Mouse (Mus musculus) lung, postnatal 0 days (tissue): ENCODE data around the gene Cdip1. TPM values are rescaled to one million over a fixed set of nuclear protein-coding genes. Genes with fewer than 3 reads are reported as not detected.

ENCODE experiments used
- ATAC-seq: fragments of 200-750 bp; cut with Nextera tagmentation; 2 replicates; pipeline ENCODE4 v1.8.0; 2017; ENCODE audit warnings: moderate library complexity
- DNase-seq: peaks from one replicate; pipeline ENCODE4 v3.0.0-alpha.2; 2016; ENCODE audit warnings: low spot score
- H3K27ac ChIP-seq: fragments of 300-500 bp; sonication (generic); 2 replicates; pipeline ENCODE4 v1.5.1; 2014; ENCODE audit warnings: antibody characterized with exemption, mild to moderate bottlenecking, low read length, mixed read lengths
- H3K27me3 ChIP-seq: fragments of 300-500 bp; sonication (generic); replicated peaks from 2 replicates; pipeline ENCODE4 v1.6.1; 2014; ENCODE audit warnings: low read length, mixed read lengths; ENCODE audit not compliant: insufficient read depth
- H3K36me3 ChIP-seq: fragments of 300-500 bp; sonication (generic); 2 replicates; pipeline ENCODE4 v1.6.1; 2014; ENCODE audit warnings: low read length, mixed read lengths; ENCODE audit not compliant: insufficient read depth
- H3K4me1 ChIP-seq: fragments of 300-500 bp; sonication (generic); 2 replicates; pipeline ENCODE4 v1.6.1; 2014; ENCODE audit warnings: antibody characterized with exemption, low read depth, low read length, mixed read lengths; ENCODE audit not compliant: insufficient read depth
- H3K4me2 ChIP-seq: fragments of 300-500 bp; sonication (generic); replicated peaks from 2 replicates; pipeline ENCODE4 v1.6.1; 2014; ENCODE audit warnings: low read depth, mild to moderate bottlenecking, low read length, moderate library complexity, mixed read lengths
- H3K4me3 ChIP-seq: fragments of 300-500 bp; sonication (generic); 2 replicates; pipeline ENCODE4 v1.5.1; 2014; ENCODE audit warnings: low read depth, low read length
- H3K9ac ChIP-seq: fragments of 300-500 bp; sonication (generic); replicated peaks from 2 replicates; pipeline ENCODE4 v1.6.1; 2014; ENCODE audit warnings: low read depth, mild to moderate bottlenecking
- H3K9me3 ChIP-seq: fragments of 300-500 bp; sonication (generic); 2 replicates; pipeline ENCODE4 v1.6.1; 2016; ENCODE audit warnings: low read length, mixed read lengths
- CTCF ChIP-seq: IDR thresholded peaks from 2 replicates; pipeline ENCODE4 v1.5.1; 2016; ENCODE audit warnings: antibody characterized with exemption, mild to moderate bottlenecking
- EP300 ChIP-seq: IDR thresholded peaks from 2 replicates; pipeline ENCODE4 v1.6.1; 2016; ENCODE audit warnings: antibody characterized with exemption, mild to moderate bottlenecking, control low read depth
- WGBS: fragments of 180-500 bp; shearing (Covaris S2); extraction: QIAGEN DNeasy Blood & Tissue Kit; methylation state at CpG from one replicate; pipeline ENCODE4 v1.1.7; 2014; 5-methylcytosine and 5-hydroxymethylcytosine counted together
- polyA plus RNA-seq: library from polyadenylated mRNA; unstranded; fragments of >200 nt; fragmentation: Nextera tagmentation; extraction: Ambion mirVana; gene quantifications from 2 replicates; pipeline ENCODE4 v1.2.1, GENCODE M21; 2015

Gene Cdip1
- polyA plus RNA-seq, 1 experiment from 2014 or later = 68.2 TPM

DNA sequence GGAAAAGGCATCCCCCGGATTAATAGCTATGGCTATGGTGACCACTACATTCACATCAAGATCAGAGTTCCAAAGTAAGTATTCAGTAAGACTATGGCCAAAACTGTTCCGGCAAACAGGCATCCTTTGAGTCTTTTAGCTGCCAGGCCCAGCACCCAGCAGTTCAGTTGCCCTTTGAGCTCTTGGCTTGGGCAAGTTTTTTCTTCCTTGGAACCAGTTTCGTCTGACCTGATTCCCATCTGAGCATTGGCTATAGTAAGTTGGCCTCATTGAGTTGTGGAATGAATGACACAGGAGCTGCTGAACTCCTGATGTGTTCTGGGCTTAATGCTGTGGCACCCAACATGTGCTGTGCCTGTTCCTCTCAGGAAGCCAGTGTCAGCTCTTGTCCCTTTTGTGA lies 88.9 kb downstream of the Cdip1 start:
- no peak overlapping the region for H3K4me2 ChIP-seq
- H3K4me3 ChIP-seq = no peak overlapping the region
- H3K36me3 ChIP-seq = peaks cover 39% of the 10 kb centered on the region
- no peak for TF ChIP-seq EP300
- no peak for TF ChIP-seq CTCF
- H3K9me3 ChIP-seq = no peaks in the 10 kb centered on the region
- DNase-seq = no peak
- no peak overlapping the region for H3K9ac ChIP-seq
- no peak overlapping the region for H3K27ac ChIP-seq
- WGBS = 94% methylated on average over 3 of the region's 3 CpGs
- no peak for ATAC-seq
- H3K27me3 ChIP-seq = no peaks in the 10 kb centered on the region
- no peaks in the 10 kb centered on the region for H3K4me1 ChIP-seq

Other genes starting within 250 kb of the Cdip1 start
- 5.5 and 6.6 TPM in 2 replicates for gene Srl, start 248.5 kb downstream of the Cdip1 start, polyA plus RNA-seq
- gene Tfap4, start 230.4 kb downstream of the Cdip1 start, polyA plus RNA-seq = 5.7 and 6.4 TPM in 2 replicates
- gene Glis2, start 195.6 kb downstream of the Cdip1 start, polyA plus RNA-seq = 20.7 and 26.5 TPM in 2 replicates
- gene Pam16, start 165.3 kb downstream of the Cdip1 start, polyA plus RNA-seq = 76.2 and 78.4 TPM in 2 replicates
- 17.4 and 18.0 TPM in 2 replicates for gene Vasn, start 150.4 kb downstream of the Cdip1 start, polyA plus RNA-seq
- gene Dnaja3, start 150.3 kb downstream of the Cdip1 start, polyA plus RNA-seq = 37.8 and 38.9 TPM in 2 replicates
- gene Coro7, start 110.5 kb downstream of the Cdip1 start, polyA plus RNA-seq = 8.7 and 9.0 TPM in 2 replicates
- gene Nmral1, start 70.9 kb downstream of the Cdip1 start, polyA plus RNA-seq = 6.0 and 7.1 TPM in 2 replicates
- gene Hmox2, start 63.9 kb downstream of the Cdip1 start, polyA plus RNA-seq = 92.4 and 97.9 TPM in 2 replicates
- gene 4930562C15Rik, start 45.1 kb upstream of the Cdip1 start, polyA plus RNA-seq = 2.2 and 2.4 TPM in 2 replicates
- 33.7 and 39.5 TPM in 2 replicates for gene Ubald1, start 90.0 kb upstream of the Cdip1 start, polyA plus RNA-seq
- 75.6 and 76.7 TPM in 2 replicates for gene Mgrn1, start 96.0 kb upstream of the Cdip1 start, polyA plus RNA-seq
- gene Nudt16l1, start 148.5 kb upstream of the Cdip1 start, polyA plus RNA-seq = 87.6 and 92.0 TPM in 2 replicates
- gene Anks3, start 173.9 kb upstream of the Cdip1 start, polyA plus RNA-seq = 41.0 and 43.4 TPM in 2 replicates
- gene Sept12, start 207.6 kb upstream of the Cdip1 start, polyA plus RNA-seq = 0.14 and 0.27 TPM in 2 replicates
- 57.5 and 59.4 TPM in 2 replicates for gene Smim22, start 217.0 kb upstream of the Cdip1 start, polyA plus RNA-seq
- 58.9 and 60.4 TPM in 2 replicates for gene Rogdi, start 223.3 kb upstream of the Cdip1 start, polyA plus RNA-seq